Mouse (Mus musculus) spleen, adult 2 months (tissue): ENCODE results near the gene Il12rb2.

Experiments
- CTCF ChIP-seq: fragments of 200-500 bp; IDR thresholded peaks from 2 replicates; pipeline ENCODE4 v1.5.1; 2011; ENCODE audit warnings: mild to moderate bottlenecking, inconsistent platforms; ENCODE audit not compliant: insufficient read depth, insufficient read length, insufficient replicate concordance; ENCODE audit errors: extremely low read depth
- POLR2A ChIP-seq: fragments of 200-500 bp; IDR thresholded peaks from 2 replicates; pipeline ENCODE4 v1.6.1; 2011; ENCODE audit warnings: low read depth, low read length, inconsistent platforms

- TF ChIP-seq CTCF (no peak), POLR2A (no peak)
These were observed 73.5 kb downstream of the Il12rb2 start for GRCm38 (mm10) chr6:67302471-67302870.
